Mouse (Mus musculus): ENCODE data around the gene Hspe1. TPM values are rescaled to one million over a fixed set of nuclear protein-coding genes. Genes with fewer than 3 reads are reported as not detected.
"Not testable (repeated sequence)": the region's sequence is repeated elsewhere in the genome, so short reads cannot be mapped to it uniquely, and the experiment has no call there.

Gene Hspe1
- polyA plus RNA-seq, 1 experiment from 2014 or later = 359 TPM

DNA sequence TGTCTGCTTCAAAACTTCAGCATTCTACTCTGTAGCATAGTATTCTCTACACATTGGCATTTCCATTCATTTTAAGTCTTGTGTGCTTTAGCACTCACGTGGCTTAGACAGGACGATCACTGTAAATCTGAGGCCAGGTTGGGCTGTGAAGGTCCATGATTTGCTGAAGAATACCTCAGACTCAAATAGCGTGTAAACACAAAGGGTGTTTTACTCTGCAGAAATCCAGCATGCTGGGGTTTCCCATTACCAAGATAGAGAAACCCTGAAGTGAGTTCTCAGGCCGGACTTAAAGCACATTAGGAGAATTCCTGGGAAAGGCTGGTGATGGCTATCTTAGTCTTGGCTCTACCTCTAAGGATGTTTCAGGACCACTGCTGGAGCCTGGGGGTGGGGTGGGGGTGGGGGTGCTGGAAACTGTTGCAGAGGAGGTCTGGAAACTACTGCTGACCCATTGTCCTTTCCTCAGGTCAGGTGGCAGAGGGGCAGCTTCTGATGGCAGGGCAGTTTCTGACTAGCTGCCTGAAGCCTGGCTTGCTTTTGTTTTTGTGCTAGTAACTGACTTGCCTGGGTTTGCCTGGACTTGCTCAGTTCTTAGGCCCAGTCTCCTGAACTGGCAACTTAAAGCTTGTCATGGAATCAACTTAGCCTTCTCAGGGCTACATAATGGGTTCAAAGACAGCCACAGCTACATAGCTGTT is 21.3 kb downstream of the Hspe1 start:
- Histone ChIP-seq H3K27me3 (no peaks in the 10 kb centered on the region), H3K9ac (no peak overlapping the region), H3K4me3 (no peak overlapping the region), H3K9me3 (replicated peaks) (no peaks in the 10 kb centered on the region), H3K4me2 (no peak overlapping the region), H3K36me3 (no peaks in the 10 kb centered on the region), H3K27ac (no peak overlapping the region), H3K4me1 (replicated peaks) (no peaks in the 10 kb centered on the region)
- 79% methylated on average over 4 of the region's 4 CpGs for WGBS
- no peak for ATAC-seq (replicated peaks; ENCODE audit: insufficient number of reproducible peaks, insufficient read depth, low FRiP score, low read depth)

DNA sequence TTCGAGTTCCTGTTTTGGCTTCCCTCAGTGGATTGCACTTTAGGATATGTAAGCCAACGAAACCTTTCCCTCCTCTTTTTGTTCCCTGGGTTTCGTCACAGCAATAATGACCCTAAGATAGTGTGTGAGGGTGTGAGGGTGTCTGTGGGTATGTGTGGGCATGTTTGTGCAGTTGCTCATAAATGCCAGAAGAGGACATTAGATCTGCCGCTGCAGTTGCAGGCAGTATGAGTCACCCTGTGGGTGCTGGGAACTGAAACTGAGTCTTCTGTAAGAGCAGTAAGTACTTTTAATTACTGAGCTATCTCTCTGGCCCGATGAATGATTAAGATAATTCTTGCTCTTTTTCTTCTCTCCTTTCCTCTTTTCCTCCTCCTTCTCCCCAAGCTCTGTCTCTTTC is 35.1 kb downstream of the Hspe1 start:
- H3K4me1 ChIP-seq (replicated peaks) = no peaks in the 10 kb centered on the region
- H3K9ac ChIP-seq = no peak overlapping the region
- H3K4me2 ChIP-seq = no peak overlapping the region
- no peaks in the 10 kb centered on the region for H3K36me3 ChIP-seq
- H3K27me3 ChIP-seq = no peaks in the 10 kb centered on the region
- ATAC-seq (replicated peaks; ENCODE audit: insufficient number of reproducible peaks, insufficient read depth, low FRiP score, low read depth) = no peak
- no peaks in the 10 kb centered on the region for H3K9me3 ChIP-seq (replicated peaks)
- no peak overlapping the region for H3K27ac ChIP-seq
- H3K4me3 ChIP-seq = no peak overlapping the region
- WGBS = 81% methylated on average over 5 of the region's 5 CpGs

DNA sequence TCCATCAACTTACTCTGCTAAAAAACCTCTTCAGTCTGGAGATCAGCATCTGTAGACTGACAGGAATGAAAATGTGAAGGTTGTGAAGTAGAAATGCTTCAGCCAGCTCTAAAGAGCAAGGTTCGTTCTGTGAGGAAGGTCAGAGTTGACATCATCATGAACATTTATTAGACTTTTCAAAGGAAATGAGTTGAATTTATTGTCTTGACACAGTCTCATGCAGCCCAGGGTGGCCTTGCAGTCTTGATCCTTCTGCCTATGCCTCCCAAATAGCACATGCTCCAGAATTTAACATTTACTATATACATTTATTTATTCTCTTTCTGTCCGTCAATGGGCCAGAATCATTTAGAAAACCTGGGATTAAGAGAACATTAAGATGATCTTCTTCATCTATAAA is 35.6 kb downstream of the Hspe1 start:
- no peaks in the 10 kb centered on the region for H3K4me1 ChIP-seq (replicated peaks)
- no peak overlapping the region for H3K4me2 ChIP-seq
- H3K27ac ChIP-seq = no peak overlapping the region
- H3K9me3 ChIP-seq (replicated peaks) = no peaks in the 10 kb centered on the region
- no peaks in the 10 kb centered on the region for H3K36me3 ChIP-seq
- WGBS = 73% methylated on average over 2 of the region's 2 CpGs
- H3K9ac ChIP-seq = no peak overlapping the region
- H3K27me3 ChIP-seq = no peaks in the 10 kb centered on the region
- no peak overlapping the region for H3K4me3 ChIP-seq
- no peak for ATAC-seq (replicated peaks; ENCODE audit: insufficient number of reproducible peaks, insufficient read depth, low FRiP score, low read depth)

DNA sequence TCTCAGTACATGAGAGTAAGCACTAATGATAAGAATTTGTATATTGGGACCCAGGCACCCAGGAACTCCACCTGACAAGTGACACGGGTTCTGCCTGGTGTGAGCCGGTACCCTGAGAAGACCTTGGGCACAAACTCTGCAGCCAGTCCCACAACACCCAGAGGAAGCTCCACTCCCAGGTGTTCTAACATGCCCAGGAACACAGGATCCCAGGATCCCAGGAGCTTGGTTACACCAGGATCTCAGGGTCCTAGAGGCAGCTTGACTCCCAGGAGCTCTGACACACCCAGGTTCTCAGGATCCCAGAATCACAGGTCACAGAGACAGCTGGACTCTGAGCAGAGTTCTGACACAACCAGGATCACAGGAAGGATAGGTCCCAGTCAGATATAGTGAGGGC is 36.2 kb downstream of the Hspe1 start:
- not testable (repeated sequence) for H3K4me3 ChIP-seq; H3K4me2 ChIP-seq; H3K27me3 ChIP-seq; H3K9ac ChIP-seq; H3K9me3 ChIP-seq (replicated peaks); H3K27ac ChIP-seq; H3K4me1 ChIP-seq (replicated peaks); H3K36me3 ChIP-seq; ATAC-seq (replicated peaks; ENCODE audit: insufficient number of reproducible peaks, insufficient read depth, low FRiP score, low read depth)
- WGBS = 88% methylated on average over 2 of the region's 2 CpGs

DNA sequence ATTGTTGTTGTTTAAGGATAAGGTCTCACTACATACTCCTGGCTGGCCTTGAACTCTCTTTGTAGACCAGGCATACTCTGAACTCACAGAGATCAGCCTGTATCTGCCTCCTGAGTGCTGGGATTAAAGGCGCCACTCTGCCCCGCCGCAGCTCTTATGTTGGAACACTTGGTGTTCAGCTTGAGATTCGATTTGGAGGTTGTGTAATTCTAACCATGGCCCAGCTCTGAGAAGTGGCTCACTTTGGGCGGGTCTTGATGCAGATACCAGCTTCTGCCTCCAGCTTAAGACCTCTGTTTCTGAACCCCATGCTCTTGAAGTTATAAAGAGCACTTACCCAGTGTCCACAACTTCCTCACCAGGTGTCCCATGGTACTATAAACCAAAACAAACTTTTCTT is 41.8 kb downstream of the Hspe1 start:
- Histone ChIP-seq H3K4me1 (replicated peaks) (peaks cover 11% of the 10 kb centered on the region), H3K27me3 (no peaks in the 10 kb centered on the region), H3K4me3 (no peak overlapping the region), H3K4me2 (no peak overlapping the region), H3K27ac (no peak overlapping the region), H3K9me3 (replicated peaks) (no peaks in the 10 kb centered on the region), H3K9ac (no peak overlapping the region), H3K36me3 (no peaks in the 10 kb centered on the region)
- ATAC-seq (replicated peaks; ENCODE audit: insufficient number of reproducible peaks, insufficient read depth, low FRiP score, low read depth) = no peak
- 87% methylated on average over 5 of the region's 5 CpGs for WGBS

DNA sequence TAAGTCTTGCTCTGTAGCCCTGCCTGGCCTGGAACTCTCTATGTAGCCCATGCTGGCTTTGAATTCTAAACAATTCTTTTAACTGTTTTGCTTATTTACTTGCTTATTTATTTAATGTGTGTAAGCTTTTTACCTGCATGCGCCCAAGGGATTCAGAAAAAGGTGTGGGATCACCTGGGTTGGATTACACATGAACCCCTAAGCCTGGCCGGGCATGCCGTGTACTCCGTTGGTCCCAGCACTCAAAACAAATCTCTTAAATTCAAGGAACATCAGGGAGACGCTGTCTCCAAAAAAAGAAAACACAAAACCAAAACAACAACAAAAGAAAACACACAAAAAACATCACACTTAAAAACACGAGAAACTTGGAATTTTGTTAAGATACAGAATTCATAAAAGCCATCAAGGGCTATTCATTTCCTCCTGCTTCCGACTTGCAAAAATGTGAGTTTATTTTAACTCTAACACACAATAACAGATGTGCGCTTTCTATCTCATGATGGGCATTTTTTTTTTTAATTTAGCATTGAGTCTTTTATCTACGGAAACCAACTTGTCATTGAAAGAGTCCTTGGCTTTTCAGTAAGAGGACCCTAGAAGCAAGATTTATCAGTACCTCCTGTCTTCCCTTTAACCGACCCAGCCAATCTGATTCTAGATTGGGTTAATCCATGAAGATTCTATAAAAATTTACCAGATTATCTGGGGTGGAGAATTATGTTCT is 42.4 kb downstream of the Hspe1 start:
- H3K4me3 ChIP-seq = peak overlapping the region; percentile 85
- no peaks in the 10 kb centered on the region for H3K36me3 ChIP-seq
- H3K27ac ChIP-seq = peak overlapping the region; percentile 97
- H3K9ac ChIP-seq = peak overlapping the region; percentile 91
- no peaks in the 10 kb centered on the region for H3K27me3 ChIP-seq
- no peaks in the 10 kb centered on the region for H3K9me3 ChIP-seq (replicated peaks)
- H3K4me1 ChIP-seq (replicated peaks) = peaks cover 11% of the 10 kb centered on the region
- no peak for ATAC-seq (replicated peaks; ENCODE audit: insufficient number of reproducible peaks, insufficient read depth, low FRiP score, low read depth)
- 65% methylated on average over 10 of the region's 10 CpGs for WGBS
- H3K4me2 ChIP-seq = peak overlapping the region; percentile 67

DNA sequence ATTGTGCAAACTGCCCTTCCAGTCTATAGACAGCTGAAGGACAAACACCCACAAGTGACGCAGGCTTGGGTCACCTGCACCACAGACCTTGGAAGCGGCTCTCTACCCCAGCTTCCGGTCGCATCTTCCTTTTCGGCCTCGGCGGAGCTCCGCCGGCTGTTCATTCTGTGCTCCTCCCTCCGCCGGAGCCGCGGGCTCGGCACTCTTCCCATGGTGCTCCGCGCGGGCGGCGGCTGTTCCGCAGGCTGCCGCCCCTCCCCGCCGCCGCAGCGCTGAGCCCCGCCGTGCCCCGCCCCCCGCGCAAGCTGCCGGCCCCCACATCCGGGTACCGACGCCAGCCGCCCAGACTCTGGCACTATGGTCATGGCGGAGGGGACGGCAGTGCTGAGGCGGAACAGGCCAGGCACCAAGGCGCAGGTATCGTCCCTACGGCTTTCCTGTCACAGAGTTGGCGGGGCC is 43.0 kb downstream of the Hspe1 start, which contains the start of gene Mob4:
Gene Mob4, plus strand, starts transcription at position 289 of the 459 bp plus-strand sequence.
- under 1% methylated on average over 42 of the region's 42 CpGs for WGBS
- Histone ChIP-seq H3K9ac (peak within 1 kb of the TSS; percentile 91), H3K27ac (peak within 1 kb of the TSS; percentile 97), H3K4me3 (peak within 1 kb of the TSS; percentile 85), H3K27me3 (no peaks in the 10 kb centered on the region), H3K4me2 (peak within 1 kb of the TSS; percentile 67), H3K4me1 (replicated peaks) (peaks cover 11% of the 10 kb centered on the region), H3K9me3 (replicated peaks) (no peaks in the 10 kb centered on the region), H3K36me3 (no peaks in the 10 kb centered on the region)
- peak; percentile 95 for ATAC-seq (replicated peaks; ENCODE audit: insufficient number of reproducible peaks, insufficient read depth, low FRiP score, low read depth)

DNA sequence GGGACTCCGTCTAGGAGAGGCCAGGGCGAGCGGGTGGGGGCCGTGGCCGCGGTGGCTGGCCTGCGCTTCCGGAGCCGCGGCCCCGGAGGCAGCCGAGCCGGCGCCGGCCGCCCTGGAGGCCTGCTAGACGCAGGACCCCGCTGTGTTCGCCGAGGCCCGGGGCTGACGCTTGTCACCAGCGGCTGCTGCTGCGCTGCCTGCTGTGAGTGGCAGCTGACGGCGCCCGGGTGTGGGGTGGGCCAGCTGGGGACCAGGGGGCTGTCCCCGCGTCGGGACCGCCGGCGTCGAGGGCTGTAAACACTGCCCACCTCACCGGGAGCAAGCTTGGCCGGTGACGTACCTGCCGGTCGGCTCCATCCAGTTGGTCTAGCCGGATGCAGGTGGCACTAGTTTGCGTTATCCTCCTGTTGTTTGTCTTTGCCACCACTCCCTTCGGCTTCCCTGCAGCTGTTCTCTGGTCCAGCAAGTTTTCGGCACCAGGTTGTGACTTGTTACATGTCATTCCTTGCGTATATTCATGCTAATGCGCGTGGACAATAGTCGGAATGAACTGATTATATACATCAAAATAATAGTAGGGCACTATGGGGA is 43.6 kb downstream of the Hspe1 start:
- no peaks in the 10 kb centered on the region for H3K9me3 ChIP-seq (replicated peaks)
- H3K27ac ChIP-seq = peak overlapping the region; percentile 97
- peak; percentile 61 for ATAC-seq (replicated peaks; ENCODE audit: insufficient number of reproducible peaks, insufficient read depth, low FRiP score, low read depth)
- peak overlapping the region; percentile 67 for H3K4me2 ChIP-seq
- H3K36me3 ChIP-seq = no peaks in the 10 kb centered on the region
- H3K9ac ChIP-seq = peak overlapping the region; percentile 91
- no peaks in the 10 kb centered on the region for H3K27me3 ChIP-seq
- H3K4me1 ChIP-seq (replicated peaks) = peaks cover 11% of the 10 kb centered on the region
- peak overlapping the region; percentile 85 for H3K4me3 ChIP-seq
- under 1% methylated on average over 47 of the region's 47 CpGs for WGBS

DNA sequence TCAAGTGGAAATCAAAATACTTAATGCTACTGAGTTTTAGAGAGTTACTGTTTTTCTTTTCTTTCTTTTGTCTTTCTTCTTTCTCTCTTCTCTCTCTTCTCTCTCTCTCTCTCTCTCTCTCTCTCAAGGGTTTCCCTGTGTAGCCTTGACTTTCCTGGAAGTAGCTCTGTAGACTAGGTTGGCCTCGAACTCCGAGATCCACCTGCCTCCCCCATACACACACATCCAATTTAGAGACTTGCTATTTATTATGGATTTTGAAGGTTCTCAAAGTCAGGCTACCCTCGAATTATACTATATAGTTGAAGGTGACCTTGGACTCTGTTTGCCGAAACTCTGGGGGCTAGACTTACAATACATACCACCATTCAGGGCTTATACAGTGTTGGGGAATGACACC is 44.4 kb downstream of the Hspe1 start:
- ATAC-seq (replicated peaks; ENCODE audit: insufficient number of reproducible peaks, insufficient read depth, low FRiP score, low read depth) = no peak
- H3K4me3 ChIP-seq = peak overlapping the region; percentile 85
- H3K9me3 ChIP-seq (replicated peaks) = no peaks in the 10 kb centered on the region
- H3K9ac ChIP-seq = peak overlapping the region; percentile 91
- peak overlapping the region; percentile 97; the same call in 1 of the 2 replicates for H3K27ac ChIP-seq
- H3K27me3 ChIP-seq = no peaks in the 10 kb centered on the region
- peaks cover 11% of the 10 kb centered on the region for H3K4me1 ChIP-seq (replicated peaks)
- 41% methylated on average over 4 of the region's 4 CpGs for WGBS
- H3K4me2 ChIP-seq = peak overlapping the region; percentile 67
- no peaks in the 10 kb centered on the region for H3K36me3 ChIP-seq

DNA sequence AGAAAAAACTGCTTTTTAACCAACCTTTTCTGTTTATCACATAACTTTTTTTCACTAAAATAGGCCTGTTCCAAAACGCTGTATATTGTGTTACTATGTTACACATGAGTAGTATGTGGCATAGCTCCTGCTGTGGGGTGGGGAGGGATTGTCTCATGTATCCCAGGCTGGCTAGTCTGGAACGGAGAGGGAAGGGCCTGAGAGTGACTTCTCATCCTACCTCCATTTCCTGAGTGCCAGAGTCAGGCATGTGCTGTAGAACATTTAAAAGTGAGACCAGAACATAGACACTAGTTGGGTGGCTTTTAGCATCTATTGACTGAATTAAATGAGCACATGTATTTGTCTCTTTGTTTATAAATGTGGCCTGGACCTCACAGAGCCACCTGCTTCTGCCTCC is 45.2 kb downstream of the Hspe1 start:
- H3K9ac ChIP-seq = no peak overlapping the region
- H3K27ac ChIP-seq = no peak overlapping the region
- no peak overlapping the region for H3K4me3 ChIP-seq
- H3K9me3 ChIP-seq (replicated peaks) = no peaks in the 10 kb centered on the region
- peaks cover 3% of the 10 kb centered on the region; the same call in 1 of the 2 replicates for H3K36me3 ChIP-seq
- H3K4me1 ChIP-seq (replicated peaks) = peaks cover 11% of the 10 kb centered on the region
- H3K4me2 ChIP-seq = no peak overlapping the region
- WGBS = 60% methylated on average over 2 of the region's 2 CpGs
- no peak for ATAC-seq (replicated peaks; ENCODE audit: insufficient number of reproducible peaks, insufficient read depth, low FRiP score, low read depth)
- no peaks in the 10 kb centered on the region for H3K27me3 ChIP-seq

DNA sequence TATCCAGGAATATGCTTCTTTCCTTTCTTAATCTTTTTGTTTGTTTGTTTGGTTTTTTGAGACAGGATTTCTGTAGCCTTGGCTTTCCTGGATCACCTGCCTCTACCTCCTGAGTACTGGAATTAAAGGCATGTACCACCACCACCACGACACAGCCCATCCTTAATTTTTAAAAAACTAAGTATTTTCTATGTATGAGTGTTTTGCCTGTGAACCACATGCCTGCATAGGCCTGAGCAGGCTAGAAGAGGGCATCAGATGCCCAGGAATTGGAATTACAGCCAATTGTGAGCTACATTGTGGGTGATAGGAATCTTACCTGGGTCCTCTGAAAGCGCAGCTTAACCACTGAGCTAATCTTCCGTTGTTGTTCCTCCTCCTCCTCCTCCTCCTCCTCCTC is 46.4 kb downstream of the Hspe1 start:
- H3K27me3 ChIP-seq = no peaks in the 10 kb centered on the region
- peaks cover 3% of the 10 kb centered on the region; the same call in 1 of the 2 replicates for H3K36me3 ChIP-seq
- no peak overlapping the region for H3K27ac ChIP-seq
- H3K4me2 ChIP-seq = no peak overlapping the region
- 96% methylated on average over 3 of the region's 3 CpGs for WGBS
- H3K4me1 ChIP-seq (replicated peaks) = peaks cover 11% of the 10 kb centered on the region
- H3K9me3 ChIP-seq (replicated peaks) = no peaks in the 10 kb centered on the region
- no peak overlapping the region for H3K9ac ChIP-seq
- ATAC-seq (replicated peaks; ENCODE audit: insufficient number of reproducible peaks, insufficient read depth, low FRiP score, low read depth) = no peak
- H3K4me3 ChIP-seq = no peak overlapping the region

Data from heart, embryonic 15.5 days (tissue).